Mouse (Mus musculus) adrenal gland, postnatal 25 days (tissue): ENCODE measurements around the gene Slc22a18. TPM values are rescaled to one million over a fixed set of nuclear protein-coding genes. Genes with fewer than 3 reads are reported as not detected.
A peak's percentile ranks its signal among the peaks of the same experiment; 100 is the strongest.

Source experiments
- DNase-seq: peaks from one replicate; pipeline ENCODE4 v3.0.0; 2021; ENCODE audit warnings: mixed read lengths
- total RNA-seq: library from RNA; stranded (reverse); gene quantifications from 2 replicates; pipeline ENCODE4 v1.2.3, GENCODE M21; 2021

The Slc22a18 gene
- total RNA-seq, 1 experiment from 2014 or later, result 1.2 TPM

- DNase-seq, result no peak
These were observed 11.0 kb upstream of the Slc22a18 start for GRCm38 (mm10) chr7:143462516-143462915.

GRCm38 (mm10) chr7:143463865-143464415 is 9.6 kb upstream of the Slc22a18 start:
- DNase-seq, result peak; percentile 87

GRCm38 (mm10) chr7:143464811-143465560 is 8.6 kb upstream of the Slc22a18 start:
- peak; percentile 74 for DNase-seq

GRCm38 (mm10) chr7:143466099-143466677 is 7.3 kb upstream of the Slc22a18 start:
- DNase-seq, result peak; percentile 82

- DNase-seq, result no peak
These were observed 5.8 kb upstream of the Slc22a18 start for GRCm38 (mm10) chr7:143467714-143468113.

- peak; percentile 83 for DNase-seq
These were observed 3.6 kb upstream of the Slc22a18 start for GRCm38 (mm10) chr7:143469946-143470345.

- no peak for DNase-seq
These were observed 1.3 kb downstream of the Slc22a18 start for GRCm38 (mm10) chr7:143474811-143475210.

GRCm38 (mm10) chr7:143475876-143476275 is 2.3 kb downstream of the Slc22a18 start:
- DNase-seq, result peak; percentile 44

- no peak for DNase-seq
These were observed 3.3 kb downstream of the Slc22a18 start for GRCm38 (mm10) chr7:143476702-143477335.

GRCm38 (mm10) chr7:143477800-143478199 is 4.3 kb downstream of the Slc22a18 start:
- DNase-seq, result no peak

GRCm38 (mm10) chr7:143480498-143480897 is 7.0 kb downstream of the Slc22a18 start:
- peak; percentile 80 for DNase-seq

- no peak for DNase-seq
These were observed 8.4 kb downstream of the Slc22a18 start for GRCm38 (mm10) chr7:143481806-143482387.

GRCm38 (mm10) chr7:143482541-143482940 is 9.0 kb downstream of the Slc22a18 start:
- no peak for DNase-seq

- no peak for DNase-seq
These were observed 16.2 kb downstream of the Slc22a18 start for GRCm38 (mm10) chr7:143489735-143490134.

- no peak for DNase-seq
These were observed 20.1 kb downstream of the Slc22a18 start for GRCm38 (mm10) chr7:143493616-143494126.

- DNase-seq, result no peak
These were observed 21.8 kb downstream of the Slc22a18 start for GRCm38 (mm10) chr7:143495104-143495961.

GRCm38 (mm10) chr7:143498584-143498983 is 25.0 kb downstream of the Slc22a18 start:
- DNase-seq, result no peak

GRCm38 (mm10) chr7:143500912-143501311 is 27.4 kb downstream of the Slc22a18 start:
- DNase-seq, result no peak

- peak; percentile 66 for DNase-seq
These were observed 28.3 kb downstream of the Slc22a18 start for GRCm38 (mm10) chr7:143501643-143502417.

GRCm38 (mm10) chr7:143502418-143503200 is 29.1 kb downstream of the Slc22a18 start, which contains the start of gene Phlda2:
Gene Phlda2, minus strand, starts transcription at chr7:143503150.
- peak; percentile 31 for DNase-seq
